Mouse (Mus musculus) fat pad, adult 2 months (tissue): Measurements from ENCODE around the gene Scamp5.
A peak's percentile ranks its signal among the peaks of the same experiment; 100 is the strongest.

Source experiments
- DNase-seq: peaks from one replicate; pipeline ENCODE4 v3.0.0-alpha.2; 2011; ENCODE audit warnings: low read depth, low spot score; ENCODE audit errors: extremely low read depth

Scamp5 gene

GRCm38 (mm10) chr9:57467896-57468549 is at the start of gene Scamp5:
Gene Scamp5 (minus strand): TSS chr9:57468060.
- DNase-seq, result peak; percentile 16

GRCm38 (mm10) chr9:57517113-57517512 is 49.3 kb upstream of the Scamp5 start:
- no peak for DNase-seq

GRCm38 (mm10) chr9:57510577-57510976 is 42.7 kb upstream of the Scamp5 start:
- no peak for DNase-seq

GRCm38 (mm10) chr9:57505700-57506099 is 37.8 kb upstream of the Scamp5 start:
- DNase-seq, result no peak

GRCm38 (mm10) chr9:57504891-57505290 is 37.0 kb upstream of the Scamp5 start:
- no peak for DNase-seq

- no peak for DNase-seq
Observed at GRCm38 (mm10) chr9:57504381-57504700, 36.5 kb upstream of the Scamp5 start.

GRCm38 (mm10) chr9:57503622-57504380 is 35.9 kb upstream of the Scamp5 start, which contains the start of gene Rpp25:
Gene Rpp25 (plus strand): TSS chr9:57504026.
- no peak for DNase-seq

GRCm38 (mm10) chr9:57502911-57503621 is 35.2 kb upstream of the Scamp5 start:
- DNase-seq, result no peak

- no peak for DNase-seq
Observed at GRCm38 (mm10) chr9:57501861-57502260, 34.0 kb upstream of the Scamp5 start.

- no peak for DNase-seq
Observed at GRCm38 (mm10) chr9:57501452-57501851, 33.6 kb upstream of the Scamp5 start.

GRCm38 (mm10) chr9:57498536-57498935 is 30.7 kb upstream of the Scamp5 start:
- DNase-seq, result no peak

GRCm38 (mm10) chr9:57497236-57497635 is 29.4 kb upstream of the Scamp5 start:
- no peak for DNase-seq

- no peak for DNase-seq
Observed at GRCm38 (mm10) chr9:57494970-57495369, 27.1 kb upstream of the Scamp5 start.

- DNase-seq, result no peak
Observed at GRCm38 (mm10) chr9:57493532-57493931, 25.7 kb upstream of the Scamp5 start.

GRCm38 (mm10) chr9:57487807-57488206 is 19.9 kb upstream of the Scamp5 start:
- DNase-seq, result no peak

GRCm38 (mm10) chr9:57485774-57486173 is 17.9 kb upstream of the Scamp5 start:
- no peak for DNase-seq

- no peak for DNase-seq
Observed at GRCm38 (mm10) chr9:57468914-57469313, 1.1 kb upstream of the Scamp5 start.

- no peak for DNase-seq
Observed at GRCm38 (mm10) chr9:57467271-57467771, 539 bp downstream of the Scamp5 start.

GRCm38 (mm10) chr9:57466101-57466500 is 1.8 kb downstream of the Scamp5 start:
- no peak for DNase-seq

- no peak for DNase-seq
Observed at GRCm38 (mm10) chr9:57462866-57463265, 5.0 kb downstream of the Scamp5 start.

- DNase-seq, result no peak
Observed at GRCm38 (mm10) chr9:57459707-57460106, 8.2 kb downstream of the Scamp5 start.

- no peak for DNase-seq
Observed at GRCm38 (mm10) chr9:57453516-57453915, 14.3 kb downstream of the Scamp5 start.
